Mouse (Mus musculus): Measurements from ENCODE around the gene Skint6. TPM values are rescaled to one million over a fixed set of nuclear protein-coding genes. Genes with fewer than 3 reads are reported as not detected.

Skint6 gene
- polyA plus RNA-seq (2017; shearing (Covaris generic)): not detected

DNA sequence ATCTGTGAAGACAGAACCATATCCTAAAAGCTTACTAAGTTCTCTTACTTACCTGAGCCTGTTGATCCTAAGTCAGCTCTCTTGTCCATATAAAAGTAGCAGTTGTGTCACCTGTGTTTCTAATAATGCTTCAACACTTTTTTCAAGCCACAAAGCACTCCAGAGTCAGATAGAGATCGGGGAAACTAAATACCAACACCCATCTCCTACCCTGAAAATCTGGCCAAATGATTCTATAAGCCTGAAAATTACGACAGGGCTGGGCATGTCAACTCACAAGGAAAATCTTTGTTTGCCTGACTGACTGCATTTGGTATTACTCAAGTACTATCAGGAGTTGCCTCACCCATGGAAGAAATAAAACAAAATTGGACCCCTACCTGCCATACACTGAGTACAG is at the start of gene Skint6:
TSS of gene Skint6 (minus strand) at position 101 of the 400 bp plus-strand sequence.

DNA sequence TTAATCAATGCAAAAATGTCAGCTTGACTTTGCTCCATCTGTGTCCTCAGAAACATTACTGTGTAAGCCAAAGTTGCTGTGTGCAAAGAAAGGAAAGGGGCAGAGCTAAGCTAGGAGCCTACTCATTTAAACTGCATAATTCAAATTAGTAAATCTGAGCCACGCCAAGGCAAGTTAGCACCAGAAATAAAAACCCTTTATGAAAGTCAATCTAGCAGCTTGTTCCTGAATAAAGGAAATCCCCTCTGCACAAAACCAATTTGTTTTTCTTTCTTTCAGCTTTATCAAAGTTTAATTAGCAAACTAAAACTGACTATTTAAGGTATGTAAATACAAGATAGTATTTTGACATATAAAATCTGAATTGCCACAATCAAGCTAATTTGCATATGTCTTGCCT is 512.0 kb downstream of the Skint6 start, which contains the start of gene Skint10:
TSS of gene Skint10 (minus strand) at position 101 of the 400 bp plus-strand sequence.

Data from effector memory CD4-positive, alpha-beta T cell, adult 5 months (primary cell).